Mouse (Mus musculus): ENCODE measurements at regions not wholly inside any gene's neighbourhood (a gene's known extent, or its start where the extent isn't known, plus 50 kb on each side); places are given as distances from the start of the nearest gene placed in this dataset.
"Not testable (repeated sequence)": the region's sequence is repeated elsewhere in the genome, so short reads cannot be mapped to it uniquely, and the experiment has no call there.

- no peak for DNase-seq (ENCODE audit: low spot score in 2 of 2)
Measured at GRCm38 (mm10) chr3:120531880-120532580, 639.5 kb downstream of the Rwdd3 start.

- no peak for DNase-seq (ENCODE audit: low spot score in 2 of 2)
Measured at GRCm38 (mm10) chr3:120511651-120512050, 659.8 kb downstream of the Rwdd3 start.

- no peak for DNase-seq (ENCODE audit: low spot score in 2 of 2)
Measured at GRCm38 (mm10) chr3:120498937-120499336, 672.6 kb downstream of the Rwdd3 start.

- no peak for DNase-seq (ENCODE audit: low spot score in 2 of 2)
Measured at GRCm38 (mm10) chr3:120477934-120478333, 693.6 kb downstream of the Rwdd3 start.

GRCm38 (mm10) chr3:120477232-120477631 lies 693.0 kb upstream of the Ptbp2 start:
- no peak for DNase-seq (ENCODE audit: low spot score in 2 of 2)

- DNase-seq (ENCODE audit: low spot score in 2 of 2): no peak
Measured at GRCm38 (mm10) chr3:120473645-120474038, 689.4 kb upstream of the Ptbp2 start.

GRCm38 (mm10) chr3:120472687-120473644 lies 688.7 kb upstream of the Ptbp2 start:
- DNase-seq (ENCODE audit: low spot score in 2 of 2): no peak

GRCm38 (mm10) chr3:120471878-120472444 lies 687.7 kb upstream of the Ptbp2 start:
- DNase-seq (ENCODE audit: low spot score in 2 of 2): no peak

GRCm38 (mm10) chr3:120468887-120469286 lies 684.6 kb upstream of the Ptbp2 start:
- no peak for DNase-seq (ENCODE audit: low spot score in 2 of 2)

- DNase-seq (ENCODE audit: low spot score in 2 of 2): no peak
Measured at GRCm38 (mm10) chr3:120460717-120461116, 676.5 kb upstream of the Ptbp2 start.

GRCm38 (mm10) chr3:120457912-120458311 lies 673.6 kb upstream of the Ptbp2 start:
- DNase-seq (ENCODE audit: low spot score in 2 of 2): no peak

- DNase-seq (ENCODE audit: low spot score in 2 of 2): no peak
Measured at GRCm38 (mm10) chr3:120441127-120441526, 656.9 kb upstream of the Ptbp2 start.

GRCm38 (mm10) chr3:120430285-120430684 lies 646.0 kb upstream of the Ptbp2 start:
- DNase-seq (ENCODE audit: low spot score in 2 of 2): no peak

- no peak for DNase-seq (ENCODE audit: low spot score in 2 of 2)
Measured at GRCm38 (mm10) chr3:120416634-120417033, 632.4 kb upstream of the Ptbp2 start.

- DNase-seq (ENCODE audit: low spot score in 2 of 2): no peak
Measured at GRCm38 (mm10) chr3:120375688-120376289, 591.5 kb upstream of the Ptbp2 start.

- no peak for DNase-seq (ENCODE audit: low spot score in 2 of 2)
Measured at GRCm38 (mm10) chr3:120342747-120343377, 558.6 kb upstream of the Ptbp2 start.

GRCm38 (mm10) chr3:120341882-120342281 lies 557.6 kb upstream of the Ptbp2 start:
- DNase-seq (ENCODE audit: low spot score in 2 of 2): no peak

GRCm38 (mm10) chr3:120335843-120336585 lies 551.7 kb upstream of the Ptbp2 start:
- no peak for DNase-seq (ENCODE audit: low spot score in 2 of 2)

- not testable (repeated sequence) for DNase-seq (ENCODE audit: low spot score in 2 of 2)
Measured at GRCm38 (mm10) chr3:120307042-120307441, 522.8 kb upstream of the Ptbp2 start.

- no peak for DNase-seq (ENCODE audit: low spot score in 2 of 2)
Measured at GRCm38 (mm10) chr3:120305608-120306007, 521.3 kb upstream of the Ptbp2 start.
